Mouse (Mus musculus) kidney, postnatal 10 days (tissue): ENCODE data around the gene Olfr291.
A peak's percentile ranks its signal among the peaks of the same experiment; 100 is the strongest.

Source experiments
- DNase-seq: peaks from one replicate; pipeline ENCODE4 v3.0.0; 2021; ENCODE audit warnings: mixed read lengths

Olfr291 gene

DNA sequence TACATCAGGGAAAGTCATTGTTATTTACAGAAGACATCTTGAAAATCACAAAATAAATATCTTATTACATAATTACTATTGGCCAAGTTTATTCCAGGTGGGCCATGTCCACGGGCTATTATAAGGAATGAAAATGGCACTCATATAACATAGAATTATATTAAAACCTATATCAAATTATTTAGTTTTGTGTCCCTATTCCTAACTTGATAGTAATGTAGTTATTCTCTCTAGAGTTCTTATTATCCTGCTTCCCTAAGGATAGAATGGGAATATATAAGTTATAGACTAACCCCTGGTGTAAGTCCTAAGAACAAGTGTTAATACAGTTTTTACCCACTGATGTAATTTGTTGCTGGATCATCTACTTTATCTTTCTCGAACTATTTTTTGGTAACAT is at the start of gene Olfr291:
Olfr291 (plus strand) TSS at position 301 of the 400 bp plus-strand sequence.
- no peak for DNase-seq

DNA sequence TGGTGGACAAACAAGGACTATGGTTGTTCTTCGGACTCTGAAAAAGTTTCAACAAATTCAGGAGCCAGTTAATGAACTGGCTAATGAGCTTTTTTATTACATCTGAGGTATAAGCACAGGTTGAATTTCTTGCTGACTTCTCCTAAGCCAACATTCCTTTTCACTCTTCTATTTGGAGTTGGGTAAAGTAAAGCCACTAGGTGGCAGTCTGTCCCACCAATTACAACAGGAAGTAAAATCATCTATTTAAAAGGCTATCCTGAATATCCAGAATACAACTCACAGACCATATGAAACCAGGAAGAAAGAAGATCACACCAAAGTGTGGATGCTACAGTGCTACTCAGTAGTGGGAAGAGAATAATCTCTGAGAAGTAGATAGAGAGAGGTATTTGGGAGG is 48.1 kb upstream of the Olfr291 start:
- peak; percentile 19 for DNase-seq

DNA sequence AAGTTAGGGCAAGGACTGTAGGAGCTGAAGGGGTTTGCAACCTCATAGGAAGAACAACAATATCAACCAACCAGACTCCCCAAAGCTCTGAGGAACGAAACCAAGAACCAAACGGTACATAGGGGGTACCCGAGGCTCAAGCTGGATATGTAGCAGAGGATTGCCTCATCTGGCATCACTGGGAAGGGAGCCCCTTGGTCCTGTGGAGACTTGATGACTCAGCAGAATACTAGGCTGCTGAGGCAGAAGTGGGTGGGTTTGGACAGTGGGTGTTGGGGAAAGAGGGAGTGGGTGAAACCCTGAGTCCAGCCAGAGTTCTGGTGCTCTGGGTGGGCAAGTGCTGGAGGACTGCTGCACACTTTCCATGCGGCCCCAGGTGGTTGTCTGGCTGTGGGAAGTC is 47.2 kb upstream of the Olfr291 start:
- no peak for DNase-seq

DNA sequence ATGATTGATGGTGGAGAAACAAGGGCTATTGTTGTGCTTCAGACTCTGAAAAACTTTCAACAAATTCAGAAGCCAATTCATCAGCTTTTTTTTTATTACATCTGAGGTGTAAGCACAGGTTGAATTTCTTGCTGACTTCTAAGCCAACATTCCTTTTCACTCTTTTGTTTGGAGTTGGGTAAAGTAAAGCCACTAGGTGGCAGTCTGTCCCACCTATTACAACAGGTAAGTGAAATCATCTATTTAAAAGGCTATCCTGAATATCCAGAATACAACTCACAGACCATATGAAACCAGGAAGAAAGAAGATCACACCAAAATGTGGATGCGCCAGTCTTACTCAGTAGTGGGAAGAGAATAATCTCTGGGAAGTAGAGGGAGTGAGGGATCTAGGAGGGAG is 31.2 kb downstream of the Olfr291 start:
- no peak for DNase-seq
